Mouse (Mus musculus) Patski (cell line): ENCODE measurements around the gene Slc30a2. TPM values are rescaled to one million over a fixed set of nuclear protein-coding genes. Genes with fewer than 3 reads are reported as not detected.

Experiments
- ATAC-seq: fragments of 100-300 bp; one replicate; pipeline ENCODE4 v1.8.0; 2021
- CTCF ChIA-PET: fragments of 350-600 bp; sonication (Branson Sonifier 250); formaldehyde crosslinking; loops from one replicate; lab custom pipeline; 2022; ENCODE audit warnings: inconsistent platforms; lab: Charles Lee
- POLR2A ChIA-PET: fragments of 350-600 bp; sonication (Branson Sonifier 250); formaldehyde crosslinking; loops from one replicate; lab custom pipeline; 2022; ENCODE audit warnings: antibody characterized with exemption, inconsistent platforms; lab: Charles Lee
- DNase-seq: peaks from one replicate; pipeline ENCODE4 v3.0.0-alpha.2; 2011; ENCODE audit warnings: low read depth, low spot score
- H3K27me3 ChIP-seq: fragments of 371-371 bp; one replicate; pipeline ENCODE4 v1.5.1; 2021
- CTCF ChIP-seq: fragments of 100-300 bp; IDR thresholded peaks from one replicate; pipeline ENCODE4 v1.5.1; 2021
- in situ Hi-C: fragments of 300-500 bp; cut with MboI; formaldehyde crosslinking; loops from 3 replicates; pipeline ENCODE4 v1.11.1; 2018; ENCODE audit warnings: low pct_unique_long_range_greater_than_20kb, mixed read lengths
- polyA plus RNA-seq: library from polyadenylated mRNA; unstranded; gene quantifications from one replicate; pipeline ENCODE4 v1.2.3, GENCODE M21; 2021

Gene Slc30a2
- polyA plus RNA-seq, 1 experiment from 2014 or later = not detected

- no peak for ATAC-seq
- no peak for TF ChIP-seq CTCF
- ChIA-PET POLR2A (interaction anchor here (0.7 kb wide), 1 partner anchor 10 kb away, joined by 4 read pairs; no protein-coding TSS in a partner anchor), CTCF (interaction anchor here (1.0 to 1.6 kb wide), 3 partner anchors 44 to 88 kb away, joined by 3 read pairs; no protein-coding TSS in a partner anchor)
- H3K27me3 ChIP-seq = no peaks in the 10 kb centered on the region
- no peak for DNase-seq
- in situ Hi-C loops = no loop called here
Measured at GRCm38 (mm10) chr4:134355841-134356452, 13.0 kb downstream of the Slc30a2 start.

GRCm38 (mm10) chr4:134356591-134357460 is 13.8 kb downstream of the Slc30a2 start:
- ChIA-PET POLR2A (interaction anchor here (0.7 kb wide), 1 partner anchor 11 kb away, joined by 4 read pairs; no protein-coding TSS in a partner anchor), CTCF (interaction anchor here (1.0 to 1.6 kb wide), 4 partner anchors 45 to 89 kb away, joined by 3 read pairs; no protein-coding TSS in a partner anchor)
- ATAC-seq (no peak), DNase-seq (no peak)
- H3K27me3 ChIP-seq = no peaks in the 10 kb centered on the region
- no peak for TF ChIP-seq CTCF
- in situ Hi-C loops = no loop called here

- DNase-seq (no peak), ATAC-seq (no peak)
- TF ChIP-seq CTCF = no peak
- in situ Hi-C loops = no loop called here
- no peaks in the 10 kb centered on the region for H3K27me3 ChIP-seq
- POLR2A ChIA-PET = no interaction called here
- CTCF ChIA-PET = interaction anchor here (1.4 kb wide), 1 partner anchor 50 kb away, joined by 3 read pairs; no protein-coding TSS in a partner anchor
Measured at GRCm38 (mm10) chr4:134357461-134357771, 14.4 kb downstream of the Slc30a2 start.

- TF ChIP-seq CTCF = no peak
- CTCF ChIA-PET = no interaction called here
- H3K27me3 ChIP-seq = no peaks in the 10 kb centered on the region
- POLR2A ChIA-PET = interaction anchor here (1.0 kb wide), 1 partner anchor 7 kb away, joined by 4 read pairs; no protein-coding TSS in a partner anchor
- no peak for DNase-seq
- ATAC-seq = no peak
- in situ Hi-C loops = no loop called here
Measured at GRCm38 (mm10) chr4:134359649-134360048, 16.7 kb downstream of the Slc30a2 start.

GRCm38 (mm10) chr4:134361215-134361614 is 18.2 kb downstream of the Slc30a2 start:
- CTCF ChIA-PET = interaction anchor here (0.9 kb wide), 1 partner anchor 31 kb away, joined by 3 read pairs; no protein-coding TSS in a partner anchor
- no peak for ATAC-seq
- no peaks in the 10 kb centered on the region for H3K27me3 ChIP-seq
- POLR2A ChIA-PET = no interaction called here
- no peak for TF ChIP-seq CTCF
- in situ Hi-C loops = no loop called here
- DNase-seq = no peak

- DNase-seq = no peak
- no peak for TF ChIP-seq CTCF
- in situ Hi-C loops = no loop called here
- ChIA-PET CTCF (no interaction called here), POLR2A (interaction anchor here (0.6 kb wide), 1 partner anchor 156 kb away, joined by 8 read pairs; no protein-coding TSS in a partner anchor)
- H3K27me3 ChIP-seq = no peaks in the 10 kb centered on the region
- no peak for ATAC-seq
Measured at GRCm38 (mm10) chr4:134362124-134362523, 19.1 kb downstream of the Slc30a2 start.

GRCm38 (mm10) chr4:134362586-134362985 is 19.6 kb downstream of the Slc30a2 start:
- no peaks in the 10 kb centered on the region for H3K27me3 ChIP-seq
- DNase-seq (no peak), ATAC-seq (no peak)
- POLR2A ChIA-PET = no interaction called here
- in situ Hi-C loops = no loop called here
- CTCF ChIA-PET = no interaction called here
- no peak for TF ChIP-seq CTCF

- ChIA-PET CTCF (no interaction called here), POLR2A (no interaction called here)
- H3K27me3 ChIP-seq = no peaks in the 10 kb centered on the region
- no peak for DNase-seq
- TF ChIP-seq CTCF = no peak
- no peak for ATAC-seq
- in situ Hi-C loops = no loop called here
Measured at GRCm38 (mm10) chr4:134365280-134365679, 22.3 kb downstream of the Slc30a2 start.

- no peaks in the 10 kb centered on the region for H3K27me3 ChIP-seq
- CTCF ChIA-PET = no interaction called here
- no peak for ATAC-seq
- DNase-seq = no peak
- TF ChIP-seq CTCF = no peak
- POLR2A ChIA-PET = no interaction called here
- in situ Hi-C loops = no loop called here
Measured at GRCm38 (mm10) chr4:134370649-134371221, 27.8 kb downstream of the Slc30a2 start.

- TF ChIP-seq CTCF = no peak
Measured at GRCm38 (mm10) chr4:134371316-134371855, 28.4 kb downstream of the Slc30a2 start.

More at GRCm38 (mm10) chr4:134371316-134371855, 28.4 kb downstream of the Slc30a2 start:
- in situ Hi-C loops = no loop called here
- H3K27me3 ChIP-seq = no peaks in the 10 kb centered on the region
- no peak for ATAC-seq
- POLR2A ChIA-PET = no interaction called here
- CTCF ChIA-PET = no interaction called here
- DNase-seq = no peak
